Mouse (Mus musculus): ENCODE results near the gene Olfr18. TPM values are rescaled to one million over a fixed set of nuclear protein-coding genes. Genes with fewer than 3 reads are reported as not detected.
"Not testable (repeated sequence)": the region's sequence is repeated elsewhere in the genome, so short reads cannot be mapped to it uniquely, and the experiment has no call there.

Olfr18 gene
- polyA plus RNA-seq (2012; ENCODE audit: insufficient read depth, insufficient read length, low replicate concordance, missing spikeins), result not detected in 2 replicates

DNA sequence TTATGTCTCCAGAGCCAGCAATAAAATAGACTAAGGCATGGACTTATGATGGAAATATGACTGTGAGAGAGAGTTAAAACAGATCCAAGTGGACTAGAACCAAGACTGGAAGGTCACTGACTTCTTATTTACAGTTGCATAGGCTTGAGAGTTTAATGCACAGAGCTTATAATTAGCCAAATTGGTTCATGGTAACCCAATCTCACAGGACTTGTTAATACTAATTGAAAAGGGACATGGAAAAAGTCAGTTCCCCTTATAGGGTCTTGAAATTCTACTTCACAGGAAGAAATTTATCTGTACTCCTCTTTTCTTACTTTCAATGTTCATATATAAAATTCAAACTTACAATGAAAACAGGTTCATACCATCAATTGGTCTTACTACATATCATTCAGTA lies at the start of gene Olfr18:
Olfr18 (minus strand) TSS at position 101 of the 400 bp plus-strand sequence.
- Histone ChIP-seq H3K4me3 (ENCODE audit: insufficient read depth, low read depth, low read length) (no peak within 1 kb of the TSS), H3K27ac (ENCODE audit: insufficient read depth, low read depth, low read length) (no peak within 1 kb of the TSS), H3K4me1 (ENCODE audit: control insufficient read depth, insufficient read depth, low read length) (no peaks in the 10 kb centered on the region)
- TF ChIP-seq CTCF (IDR thresholded peaks at IDR 0.05; ENCODE audit: insufficient read depth, low read depth, low read length) (no peak), POLR2A (IDR thresholded peaks at IDR 0.05; ENCODE audit: insufficient read depth, low read depth, low read length) (no peak)

- 19% methylated on average over 16 of the region's 16 CpGs for WGBS
- H3K4me1 ChIP-seq (ENCODE audit: control insufficient read depth, insufficient read depth, low read length), result peaks cover 5% of the 10 kb centered on the region; the same call in 1 of the 2 replicates
- H3K27ac ChIP-seq (ENCODE audit: insufficient read depth, low read depth, low read length), result no peak overlapping the region
- peak overlapping the region; percentile 75 for H3K4me3 ChIP-seq (ENCODE audit: insufficient read depth, low read depth, low read length)
- TF ChIP-seq POLR2A (IDR thresholded peaks at IDR 0.05; ENCODE audit: insufficient read depth, low read depth, low read length) (no peak), CTCF (IDR thresholded peaks at IDR 0.05; ENCODE audit: insufficient read depth, low read depth, low read length) (no peak)
Observed at GRCm38 (mm10) chr9:20385343-20385703, 49.4 kb upstream of the Olfr18 start.

GRCm38 (mm10) chr9:20384532-20385342 lies 48.8 kb upstream of the Olfr18 start, which contains the start of gene Zfp560:
TSS of gene Zfp560 (minus strand) at chr9:20385177.
- peaks cover 5% of the 10 kb centered on the region; the same call in 1 of the 2 replicates for H3K4me1 ChIP-seq (ENCODE audit: control insufficient read depth, insufficient read depth, low read length)
- H3K4me3 ChIP-seq (ENCODE audit: insufficient read depth, low read depth, low read length), result peak within 1 kb of the TSS; percentile 75
- H3K27ac ChIP-seq (ENCODE audit: insufficient read depth, low read depth, low read length), result peak within 1 kb of the TSS; percentile 23; the same call in 1 of the 2 replicates
- TF ChIP-seq CTCF (IDR thresholded peaks at IDR 0.05; ENCODE audit: insufficient read depth, low read depth, low read length), result peak; percentile 92
- TF ChIP-seq POLR2A (IDR thresholded peaks at IDR 0.05; ENCODE audit: insufficient read depth, low read depth, low read length), result peak; percentile 77
- 7% methylated on average over 40 of the region's 40 CpGs for WGBS

DNA sequence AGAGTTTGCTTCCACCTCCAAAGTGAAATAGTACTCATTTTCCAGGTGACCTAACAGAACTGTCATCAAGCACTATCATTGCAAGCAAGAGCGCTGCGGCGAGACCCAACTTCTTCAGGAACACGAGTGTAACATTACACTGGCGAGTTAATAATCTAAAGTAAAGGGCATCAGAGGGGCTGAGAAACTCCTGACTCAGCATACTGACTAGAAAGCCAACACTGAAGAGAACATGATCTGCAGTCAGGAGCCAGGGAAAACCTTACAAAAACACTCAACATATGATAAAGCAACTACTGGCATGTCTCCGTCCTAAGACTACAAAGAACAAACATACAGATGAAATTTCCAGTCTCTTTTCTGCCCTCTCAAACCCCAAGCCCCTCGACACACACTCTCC lies 47.8 kb upstream of the Olfr18 start:
- 88% methylated on average over 7 of the region's 7 CpGs for WGBS

DNA sequence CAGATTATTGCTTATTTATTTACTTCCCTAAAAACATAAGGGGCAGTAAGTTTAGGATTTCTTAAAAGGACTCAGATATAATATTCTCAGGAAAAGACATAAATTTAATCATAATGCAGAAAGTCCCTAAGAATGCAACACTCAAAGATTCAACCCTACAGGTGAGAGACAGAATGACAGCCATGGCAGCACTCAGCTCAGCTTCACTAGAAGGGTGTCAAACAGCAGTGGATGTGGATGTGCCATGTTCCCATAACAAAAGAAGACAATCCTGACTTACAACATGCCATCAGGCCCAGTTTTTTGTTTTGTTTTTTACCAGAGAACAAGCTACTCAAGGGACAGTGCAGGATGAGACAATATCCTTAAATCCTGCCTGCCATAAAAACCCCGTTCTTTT lies 38.8 kb upstream of the Olfr18 start:
- Histone ChIP-seq H3K4me1 (ENCODE audit: control insufficient read depth, insufficient read depth, low read length) (no peaks in the 10 kb centered on the region), H3K27ac (ENCODE audit: insufficient read depth, low read depth, low read length) (no peak overlapping the region), H3K4me3 (ENCODE audit: insufficient read depth, low read depth, low read length) (no peak overlapping the region)
- WGBS, result 96% methylated on average over 1 of the region's 1 CpGs
- TF ChIP-seq POLR2A (IDR thresholded peaks at IDR 0.05; ENCODE audit: insufficient read depth, low read depth, low read length) (no peak), CTCF (IDR thresholded peaks at IDR 0.05; ENCODE audit: insufficient read depth, low read depth, low read length) (no peak)

More for the DNA sequence above, 47.8 kb upstream of the Olfr18 start:
- no peak for TF ChIP-seq POLR2A (IDR thresholded peaks at IDR 0.05; ENCODE audit: insufficient read depth, low read depth, low read length)
- TF ChIP-seq CTCF (IDR thresholded peaks at IDR 0.05; ENCODE audit: insufficient read depth, low read depth, low read length), result no peak
- Histone ChIP-seq H3K4me3 (ENCODE audit: insufficient read depth, low read depth, low read length) (no peak overlapping the region), H3K27ac (ENCODE audit: insufficient read depth, low read depth, low read length) (no peak overlapping the region), H3K4me1 (ENCODE audit: control insufficient read depth, insufficient read depth, low read length) (peaks cover 5% of the 10 kb centered on the region; the same call in 1 of the 2 replicates)

GRCm38 (mm10) chr9:20367311-20367710 lies 31.4 kb upstream of the Olfr18 start:
- no peak overlapping the region for H3K4me3 ChIP-seq (ENCODE audit: insufficient read depth, low read depth, low read length)
- H3K27ac ChIP-seq (ENCODE audit: insufficient read depth, low read depth, low read length), result no peak overlapping the region
- 93% methylated on average over 2 of the region's 2 CpGs for WGBS
- H3K4me1 ChIP-seq (ENCODE audit: control insufficient read depth, insufficient read depth, low read length), result no peaks in the 10 kb centered on the region
- TF ChIP-seq POLR2A (IDR thresholded peaks at IDR 0.05; ENCODE audit: insufficient read depth, low read depth, low read length) (no peak), CTCF (IDR thresholded peaks at IDR 0.05; ENCODE audit: insufficient read depth, low read depth, low read length) (no peak)

DNA sequence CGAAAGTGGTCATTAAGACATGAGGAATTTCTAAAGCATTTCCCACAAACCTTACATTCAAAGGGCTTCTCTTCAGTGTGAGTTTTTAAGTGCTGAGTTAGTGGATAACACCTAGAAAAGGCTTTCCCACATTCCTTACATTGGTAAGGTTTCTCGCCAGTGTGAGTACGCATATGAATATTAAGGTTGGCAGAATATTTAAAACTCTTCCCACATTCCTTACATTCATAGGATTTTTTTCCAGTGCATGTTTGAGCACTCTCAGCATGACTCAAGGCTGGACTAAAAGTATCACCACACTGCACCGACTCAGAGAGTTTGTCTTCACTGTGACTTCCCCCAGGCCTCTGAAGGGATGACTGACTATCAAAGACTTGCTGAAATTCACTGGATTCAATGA lies 12.6 kb upstream of the Olfr18 start:
- Histone ChIP-seq H3K4me1 (ENCODE audit: control insufficient read depth, insufficient read depth, low read length) (no peaks in the 10 kb centered on the region), H3K27ac (ENCODE audit: insufficient read depth, low read depth, low read length) (no peak overlapping the region), H3K4me3 (ENCODE audit: insufficient read depth, low read depth, low read length) (no peak overlapping the region)
- TF ChIP-seq CTCF (IDR thresholded peaks at IDR 0.05; ENCODE audit: insufficient read depth, low read depth, low read length) (no peak), POLR2A (IDR thresholded peaks at IDR 0.05; ENCODE audit: insufficient read depth, low read depth, low read length) (no peak)
- 86% methylated on average over 4 of the region's 4 CpGs for WGBS

DNA sequence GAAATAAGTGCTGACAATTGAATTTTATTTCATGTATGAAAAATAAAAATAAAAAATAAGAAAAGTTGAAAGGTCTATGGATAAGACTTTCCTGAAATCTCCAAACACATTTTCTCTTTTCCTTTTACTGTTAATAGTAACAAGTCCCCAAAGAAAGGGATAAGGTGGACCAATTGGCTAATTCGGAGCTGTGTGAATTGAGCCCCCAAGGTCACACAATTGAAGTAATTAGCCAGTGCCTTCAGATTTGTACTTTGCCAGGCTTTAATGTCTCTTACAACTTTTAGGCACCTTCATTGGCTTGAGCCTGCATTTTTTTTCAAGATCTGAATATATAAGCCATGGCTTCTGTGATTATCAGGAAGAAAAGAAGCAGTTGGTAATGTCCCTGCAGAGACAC lies 37.7 kb downstream of the Olfr18 start, which contains the start of gene Olfr873:
Olfr873 (plus strand) TSS at position 301 of the 400 bp plus-strand sequence.
- no peaks in the 10 kb centered on the region for H3K4me1 ChIP-seq (ENCODE audit: control insufficient read depth, insufficient read depth, low read length)
- no peak within 1 kb of the TSS for H3K4me3 ChIP-seq (ENCODE audit: insufficient read depth, low read depth, low read length)
- TF ChIP-seq CTCF (IDR thresholded peaks at IDR 0.05; ENCODE audit: insufficient read depth, low read depth, low read length) (no peak), POLR2A (IDR thresholded peaks at IDR 0.05; ENCODE audit: insufficient read depth, low read depth, low read length) (no peak)
- H3K27ac ChIP-seq (ENCODE audit: insufficient read depth, low read depth, low read length), result no peak within 1 kb of the TSS
- 86% methylated on average over 1 of the region's 1 CpGs for WGBS

- not testable (repeated sequence) for H3K4me1 ChIP-seq (ENCODE audit: control insufficient read depth, insufficient read depth, low read length); H3K4me3 ChIP-seq (ENCODE audit: insufficient read depth, low read depth, low read length); H3K27ac ChIP-seq (ENCODE audit: insufficient read depth, low read depth, low read length)
- WGBS, result 88% methylated on average over 5 of the region's 5 CpGs
Observed at GRCm38 (mm10) chr9:20295562-20295961, 40.3 kb downstream of the Olfr18 start.

Data from olfactory bulb, adult 2 months (tissue).